Mouse (Mus musculus): Measurements from ENCODE around the gene H2afz. TPM values are rescaled to one million over a fixed set of nuclear protein-coding genes. Genes with fewer than 3 reads are reported as not detected.
A peak's percentile ranks its signal among the peaks of the same experiment; 100 is the strongest.
"Not testable (repeated sequence)": the region's sequence is repeated elsewhere in the genome, so short reads cannot be mapped to it uniquely, and the experiment has no call there.

Gene H2afz
- total RNA-seq (2014; fragmentation: Nextera tagmentation) (1,513 and 1,536 TPM in 2 replicates), total RNA-seq (2017) (915 and 1,060 TPM in 2 replicates)

GRCm38 (mm10) chr3:137864124-137864987, at the start of gene H2afz:
Gene H2afz (plus strand): TSS chr3:137864487.
- ATAC-seq (replicated peaks; ENCODE audit: low FRiP score, low TSS enrichment, poor library complexity, severe bottlenecking), result peak; percentile 85

- ATAC-seq (replicated peaks; ENCODE audit: low FRiP score, low TSS enrichment, poor library complexity, severe bottlenecking), result no peak
Observed at GRCm38 (mm10) chr3:137818713-137819112, 45.6 kb upstream of the H2afz start.

GRCm38 (mm10) chr3:137820688-137821467, 43.4 kb upstream of the H2afz start:
- no peak for ATAC-seq (replicated peaks; ENCODE audit: low FRiP score, low TSS enrichment, poor library complexity, severe bottlenecking)

- ATAC-seq (replicated peaks; ENCODE audit: low FRiP score, low TSS enrichment, poor library complexity, severe bottlenecking), result no peak
Observed at GRCm38 (mm10) chr3:137823317-137823716, 41.0 kb upstream of the H2afz start.

GRCm38 (mm10) chr3:137827678-137828077, 36.6 kb upstream of the H2afz start:
- ATAC-seq (replicated peaks; ENCODE audit: low FRiP score, low TSS enrichment, poor library complexity, severe bottlenecking), result peak; percentile 47; the same call in 1 of the 2 replicates

GRCm38 (mm10) chr3:137831156-137831555, 33.1 kb upstream of the H2afz start:
- ATAC-seq (replicated peaks; ENCODE audit: low FRiP score, low TSS enrichment, poor library complexity, severe bottlenecking), result no peak

GRCm38 (mm10) chr3:137833128-137833527, 31.2 kb upstream of the H2afz start:
- ATAC-seq (replicated peaks; ENCODE audit: low FRiP score, low TSS enrichment, poor library complexity, severe bottlenecking), result no peak

GRCm38 (mm10) chr3:137833698-137834097, 30.6 kb upstream of the H2afz start:
- no peak for ATAC-seq (replicated peaks; ENCODE audit: low FRiP score, low TSS enrichment, poor library complexity, severe bottlenecking)

GRCm38 (mm10) chr3:137836543-137836942, 27.7 kb upstream of the H2afz start:
- ATAC-seq (replicated peaks; ENCODE audit: low FRiP score, low TSS enrichment, poor library complexity, severe bottlenecking), result no peak

GRCm38 (mm10) chr3:137838160-137838559, 26.1 kb upstream of the H2afz start:
- ATAC-seq (replicated peaks; ENCODE audit: low FRiP score, low TSS enrichment, poor library complexity, severe bottlenecking), result 0 out of 2 replicates have a peak, but pooled peaks have one; percentile 37

- ATAC-seq (replicated peaks; ENCODE audit: low FRiP score, low TSS enrichment, poor library complexity, severe bottlenecking), result no peak
Observed at GRCm38 (mm10) chr3:137842944-137843343, 21.3 kb upstream of the H2afz start.

GRCm38 (mm10) chr3:137844263-137844662, 20.0 kb upstream of the H2afz start:
- no peak for ATAC-seq (replicated peaks; ENCODE audit: low FRiP score, low TSS enrichment, poor library complexity, severe bottlenecking)

- no peak for ATAC-seq (replicated peaks; ENCODE audit: low FRiP score, low TSS enrichment, poor library complexity, severe bottlenecking)
Observed at GRCm38 (mm10) chr3:137846552-137846951, 17.7 kb upstream of the H2afz start.

- no peak for ATAC-seq (replicated peaks; ENCODE audit: low FRiP score, low TSS enrichment, poor library complexity, severe bottlenecking)
Observed at GRCm38 (mm10) chr3:137848354-137848753, 15.9 kb upstream of the H2afz start.

GRCm38 (mm10) chr3:137849697-137850096, 14.6 kb upstream of the H2afz start:
- no peak for ATAC-seq (replicated peaks; ENCODE audit: low FRiP score, low TSS enrichment, poor library complexity, severe bottlenecking)

GRCm38 (mm10) chr3:137851196-137851595, 13.1 kb upstream of the H2afz start:
- 0 out of 2 replicates have a peak, but pooled peaks have one; percentile 39 for ATAC-seq (replicated peaks; ENCODE audit: low FRiP score, low TSS enrichment, poor library complexity, severe bottlenecking)

- not testable (repeated sequence) for ATAC-seq (replicated peaks; ENCODE audit: low FRiP score, low TSS enrichment, poor library complexity, severe bottlenecking)
Observed at GRCm38 (mm10) chr3:137853011-137853410, 11.3 kb upstream of the H2afz start.

- no peak for ATAC-seq (replicated peaks; ENCODE audit: low FRiP score, low TSS enrichment, poor library complexity, severe bottlenecking)
Observed at GRCm38 (mm10) chr3:137855328-137855727, 9.0 kb upstream of the H2afz start.

- no peak for ATAC-seq (replicated peaks; ENCODE audit: low FRiP score, low TSS enrichment, poor library complexity, severe bottlenecking)
Observed at GRCm38 (mm10) chr3:137856061-137856460, 8.2 kb upstream of the H2afz start.

Measured in megakaryocyte-erythroid progenitor cell, adult 5-6 weeks (primary cell).